Mouse (Mus musculus) E14TG2a.4 (cell line): Measurements from ENCODE around the gene Zfp3.

Experiments used
- CTCF ChIP-seq: conservative IDR thresholded peaks from 2 replicates; pipeline ENCODE4 v1.5.1; 2014; ENCODE audit warnings: low read length
- NANOG ChIP-seq: IDR thresholded peaks from 2 replicates; pipeline ENCODE4 v1.6.1; 2014; ENCODE audit warnings: borderline replicate concordance, low read length, mixed read lengths

- TF ChIP-seq CTCF: no peak
- TF ChIP-seq NANOG: no peak
Measured at GRCm38 (mm10) chr11:70741603-70742002, 22.4 kb upstream of the Zfp3 start.
